Mouse (Mus musculus) brain, embryonic 18.5 days (tissue): ENCODE results near the gene Zscan4c.
"Not testable (repeated sequence)": the region's sequence is repeated elsewhere in the genome, so short reads cannot be mapped to it uniquely, and the experiment has no call there.

ENCODE experiments used
- DNase-seq: peaks from one replicate; pipeline ENCODE4 v3.0.0-alpha.2; 2012; ENCODE audit warnings: low read depth, low spot score

The Zscan4c gene

GRCm38 (mm10) chr7:11005445-11005844 lies at the start of gene Zscan4c:
Gene Zscan4c (plus strand): TSS chr7:11005745.
- DNase-seq, result not testable (repeated sequence)
